Mouse (Mus musculus) lung, adult 2 months (tissue): ENCODE results near the gene Kcnk15.

ENCODE experiments used
- CTCF ChIP-seq: fragments of 200-500 bp; IDR thresholded peaks from 2 replicates; pipeline ENCODE4 v1.5.1; 2011; ENCODE audit warnings: mild to moderate bottlenecking, low read length, control low read depth; ENCODE audit not compliant: insufficient read depth
- POLR2A ChIP-seq: fragments of 200-500 bp; IDR thresholded peaks from 2 replicates; pipeline ENCODE4 v1.6.1; 2011; ENCODE audit warnings: low read depth, mild to moderate bottlenecking, control low read depth, low read length, borderline replicate concordance; ENCODE audit errors: extremely low read depth

DNA sequence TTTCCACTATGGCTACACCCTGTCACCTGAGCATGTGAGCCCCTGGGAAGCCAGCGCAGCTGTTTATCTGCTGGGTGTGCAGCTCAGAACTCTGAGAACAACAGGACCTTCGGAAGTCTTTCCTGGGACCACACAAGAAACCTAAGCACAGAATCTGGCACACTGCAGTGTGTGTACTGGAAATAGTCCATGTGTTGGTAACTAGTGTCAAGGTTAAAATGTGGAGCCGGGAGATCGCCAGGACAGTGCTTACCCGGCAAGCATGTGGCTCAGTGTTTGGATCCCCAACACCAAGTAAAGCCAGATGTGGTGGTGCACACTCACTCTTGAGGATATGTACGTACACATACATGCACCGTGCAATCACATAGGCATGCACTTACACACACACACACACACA, 47.6 kb downstream of the Kcnk15 start:
- no peak for TF ChIP-seq POLR2A
- TF ChIP-seq CTCF, result no peak
